Comparison of ENCODE assay signal across 7 mouse cellular contexts in genomic region chr16:23225821-23226600, GRCm38 (mm10). TPM values are rescaled to one million over a fixed set of nuclear protein-coding genes. Genes with fewer than 3 reads are reported as not detected.
DNase-seq lines count a peak whose midpoint lies in the region; ATAC-seq and TF ChIP-seq lines count a peak whose summit lies in the region.

No protein-coding gene starts in this region.

- peak; percentile 74 for DNase-seq in T-cell, adult 2 months (ENCODE audit: low spot score)
- DNase-seq in cerebellum, adult 9-11 months = peak; percentile 11
- DNase-seq in gastrocnemius, adult 2 months = peak; percentile 55
- peak; percentile 59 for DNase-seq in left cerebral cortex, postnatal 4 days
- peak; percentile 59 for DNase-seq in midbrain, embryonic 10.5 days (ENCODE audit: low spot score)
- peak; percentile 32 to 43 for DNase-seq in spleen, postnatal 10 days (ENCODE audit: low spot score in 2 of 2)

- H3K27me3 ChIP-seq in hindbrain, embryonic 16.5 days (replicated peaks; ENCODE audit: control insufficient read depth, insufficient read depth, low read length) = no peaks in the 10 kb centered on the region
- H3K27me3 ChIP-seq in midbrain, embryonic 10.5 days (ENCODE audit: low read depth, poor library complexity, severe bottlenecking) = peaks cover 18% of the 10 kb centered on the region

- peak overlapping the region; percentile 87 for H3K27ac ChIP-seq in gastrocnemius, adult 2 months
- H3K27ac ChIP-seq in hindbrain, embryonic 16.5 days (ENCODE audit: low read depth, low read length) = peak overlapping the region; percentile 88
- peak overlapping the region; percentile 97 for H3K27ac ChIP-seq in midbrain, embryonic 10.5 days (replicated peaks)

- H3K9me3 ChIP-seq in hindbrain, embryonic 16.5 days (ENCODE audit: control insufficient read depth, low read length) = no peaks in the 10 kb centered on the region
- no peaks in the 10 kb centered on the region for H3K9me3 ChIP-seq in midbrain, embryonic 10.5 days (replicated peaks)

- peak overlapping the region; percentile 96 for H3K9ac ChIP-seq in hindbrain, embryonic 16.5 days (ENCODE audit: low read depth, low read length)

- WGBS in hindbrain, embryonic 16.5 days = under 1% methylated on average over 28 of the region's 28 CpGs
- WGBS in midbrain, embryonic 10.5 days = under 1% methylated on average over 28 of the region's 28 CpGs

- peaks cover 30% of the 10 kb centered on the region for H3K4me1 ChIP-seq in hindbrain, embryonic 16.5 days (ENCODE audit: control insufficient read depth, insufficient read depth, low read depth, low read length)
- H3K4me1 ChIP-seq in midbrain, embryonic 10.5 days = peaks cover 47% of the 10 kb centered on the region

- H3K4me3 ChIP-seq in gastrocnemius, adult 2 months = peak overlapping the region; percentile 91
- peak overlapping the region; percentile 86 for H3K4me3 ChIP-seq in hindbrain, embryonic 16.5 days (ENCODE audit: low read length)
- H3K4me3 ChIP-seq in midbrain, embryonic 10.5 days = peak overlapping the region; percentile 83

- intact Hi-C loops in gastrocnemius, adult 2 months (cut with DNase I) = loop anchor here (5.0 kb wide), 1 partner anchor 46 kb away; no protein-coding TSS in a partner anchor
- intact Hi-C loops in left cerebral cortex, postnatal 4 days (cut with DNase I) = loop anchor here (5.0 kb wide), 1 partner anchor 176 kb away; no protein-coding TSS in a partner anchor

- ATAC-seq in hindbrain, embryonic 16.5 days = peak; percentile 53

- H3K4me2 ChIP-seq in hindbrain, embryonic 16.5 days (ENCODE audit: low read length) = peak overlapping the region; percentile 93

- H3K36me3 ChIP-seq in hindbrain, embryonic 16.5 days (ENCODE audit: control insufficient read depth, insufficient read depth, low read length) = no peaks in the 10 kb centered on the region
- H3K36me3 ChIP-seq in midbrain, embryonic 10.5 days = no peaks in the 10 kb centered on the region

- TF ChIP-seq CTCF in gastrocnemius, adult 2 months (IDR thresholded peaks at IDR 0.05) = peak; percentile 27

RNA-seq across cellular contexts. Expression of gene St6gal1, which starts 1.5 kb away (rescaled TPM):
- total RNA-seq in gastrocnemius, adult 2 months (2021) = 1 to 10 TPM; 2.6 to 3.5 TPM
- 18.4 and 22.6 TPM in 2 replicates for polyA plus RNA-seq in hindbrain, embryonic 16.5 days (2015; fragmentation: Nextera tagmentation; extraction: Ambion mirVana)
- total RNA-seq in left cerebral cortex, postnatal 4 days (2021) = 10 to 100 TPM; 19.1 to 23.2 TPM
- 17.5 and 23.4 TPM in 2 replicates for polyA plus RNA-seq in midbrain, embryonic 10.5 days (2016; fragmentation: Nextera tagmentation; extraction: Ambion mirVana)

Comparison
In these comparisons a context has a peak if more than half of its experiments do, and no peak if none do; other contexts are left out.
1. Peak in every context shown above with its lines: DNase-seq, ATAC-seq, H3K4me3 ChIP-seq and H3K27ac ChIP-seq.
2. DNase-seq: peak in every context shown above with its lines; median percentile 74 in T-cell, adult 2 months; 59 in left cerebral cortex, postnatal 4 days; 59 in midbrain, embryonic 10.5 days; 55 in gastrocnemius, adult 2 months; 38 in spleen, postnatal 10 days; 11 in cerebellum, adult 9-11 months.
3. RNA of gene St6gal1, which starts 1.5 kb away (total RNA-seq): 19.1 to 23.2 TPM in left cerebral cortex, postnatal 4 days; 2.6 to 3.5 TPM in gastrocnemius, adult 2 months; every median in the first group is over 4 times any median in the second.